Mouse (Mus musculus) kidney, postnatal 0 days (tissue): ENCODE measurements around the gene Phc3. TPM values are rescaled to one million over a fixed set of nuclear protein-coding genes. Genes with fewer than 3 reads are reported as not detected.
A peak's percentile ranks its signal among the peaks of the same experiment; 100 is the strongest.

Experiments used
- ATAC-seq: fragments of 200-750 bp; cut with Nextera tagmentation; replicated peaks from 2 replicates; pipeline ENCODE4 v1.8.0; 2017; ENCODE audit warnings: low read depth, moderate number of reproducible peaks, moderate TSS enrichment, moderate library complexity; ENCODE audit not compliant: low FRiP score
- DNase-seq: peaks from one replicate; pipeline ENCODE4 v3.0.0-alpha.2; 2016; ENCODE audit warnings: low spot score
- H3K27ac ChIP-seq: fragments of 300-500 bp; sonication (generic); 2 replicates; pipeline ENCODE4 v1.5.1; 2014; ENCODE audit warnings: mild to moderate bottlenecking
- H3K27me3 ChIP-seq: fragments of 300-500 bp; sonication (generic); 2 replicates; pipeline ENCODE4 v1.6.1; 2014; ENCODE audit warnings: low read length, mixed read lengths; ENCODE audit not compliant: insufficient read depth
- H3K36me3 ChIP-seq: fragments of 300-500 bp; sonication (generic); 2 replicates; pipeline ENCODE4 v1.6.1; 2014; ENCODE audit warnings: low read length, mixed read lengths; ENCODE audit not compliant: insufficient read depth
- H3K4me1 ChIP-seq: fragments of 300-500 bp; sonication (generic); replicated peaks from 2 replicates; pipeline ENCODE4 v1.6.1; 2014; ENCODE audit warnings: antibody characterized with exemption, low read length, mixed read lengths; ENCODE audit not compliant: insufficient read depth
- H3K4me2 ChIP-seq: fragments of 300-500 bp; sonication (generic); 2 replicates; pipeline ENCODE4 v1.6.1; 2014; ENCODE audit warnings: mild to moderate bottlenecking, low read length, moderate library complexity, mixed read lengths
- H3K4me3 ChIP-seq: fragments of 300-500 bp; sonication (generic); replicated peaks from 2 replicates; pipeline ENCODE4 v1.5.1; 2014; ENCODE audit warnings: low read depth, low read length
- H3K9ac ChIP-seq: fragments of 300-500 bp; sonication (generic); 2 replicates; pipeline ENCODE4 v1.6.1; 2014; ENCODE audit warnings: low read depth, low read length
- H3K9me3 ChIP-seq: fragments of 300-500 bp; sonication (generic); replicated peaks from 2 replicates; pipeline ENCODE4 v1.6.1; 2016; ENCODE audit warnings: low read length, inconsistent platforms, mixed read lengths
- CTCF ChIP-seq: IDR thresholded peaks from 2 replicates; pipeline ENCODE4 v1.5.1; 2016; ENCODE audit warnings: antibody characterized with exemption, low read depth, mild to moderate bottlenecking, moderate library complexity
- WGBS: fragments of 180-500 bp; shearing (Covaris S2); extraction: QIAGEN DNeasy Blood & Tissue Kit; methylation state at CpG from one replicate; pipeline ENCODE4 v1.1.7; 2014; 5-methylcytosine and 5-hydroxymethylcytosine counted together
- polyA plus RNA-seq: library from polyadenylated mRNA; unstranded; fragments of >200 nt; fragmentation: Nextera tagmentation; extraction: Ambion mirVana; gene quantifications from 2 replicates; pipeline ENCODE4 v1.2.1, GENCODE M21; 2015

Gene Phc3
- polyA plus RNA-seq, 1 experiment from 2014 or later = 4.5 TPM

GRCm38 (mm10) chr3:31001048-31001676, 31.9 kb upstream of the Phc3 start:
- DNase-seq = no peak
- H3K27ac ChIP-seq = peak overlapping the region; percentile 25; the same call in 1 of the 2 replicates
- H3K4me2 ChIP-seq = no peak overlapping the region
- no peak overlapping the region for H3K4me3 ChIP-seq
- no peak for TF ChIP-seq CTCF
- no peaks in the 10 kb centered on the region for H3K9me3 ChIP-seq
- WGBS = 58% methylated on average over 3 of the region's 3 CpGs
- H3K9ac ChIP-seq = no peak overlapping the region
- H3K27me3 ChIP-seq = no peaks in the 10 kb centered on the region
- H3K4me1 ChIP-seq = peaks cover 31% of the 10 kb centered on the region
- no peak for ATAC-seq
- no peaks in the 10 kb centered on the region for H3K36me3 ChIP-seq

DNA sequence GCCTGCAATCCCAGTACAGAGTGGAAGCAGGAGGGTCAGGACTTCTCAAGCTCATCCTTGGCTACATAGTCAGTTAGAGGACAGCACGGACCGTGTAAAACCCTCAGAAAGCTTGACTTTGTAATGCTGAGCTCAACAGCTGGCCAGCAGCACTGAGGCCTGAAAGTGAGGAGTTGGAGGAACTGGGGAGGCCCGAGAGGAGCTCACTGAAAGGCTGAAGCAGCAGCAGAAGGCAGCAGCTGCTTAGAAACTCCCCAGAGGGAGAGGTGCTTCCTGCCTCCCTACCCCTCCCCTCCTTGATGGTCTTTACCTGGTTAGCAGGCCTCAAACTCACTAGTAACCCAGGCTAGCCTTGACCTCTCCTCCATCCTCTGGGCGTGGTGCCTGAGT, 30.8 kb upstream of the Phc3 start:
- no peak for TF ChIP-seq CTCF
- Histone ChIP-seq H3K4me2 (0 out of 2 replicates have a peak overlapping the region, but pooled peaks have one; percentile 8), H3K4me3 (no peak overlapping the region), H3K4me1 (peaks cover 31% of the 10 kb centered on the region), H3K27me3 (no peaks in the 10 kb centered on the region), H3K27ac (peak overlapping the region; percentile 15), H3K9ac (0 out of 2 replicates have a peak overlapping the region, but pooled peaks have one; percentile 1), H3K9me3 (no peaks in the 10 kb centered on the region), H3K36me3 (no peaks in the 10 kb centered on the region)
- no peak for ATAC-seq
- DNase-seq = no peak
- WGBS = 34% methylated on average over 4 of the region's 4 CpGs

- Histone ChIP-seq H3K9me3 (no peaks in the 10 kb centered on the region), H3K4me2 (0 out of 2 replicates have a peak overlapping the region, but pooled peaks have one; percentile 8), H3K36me3 (no peaks in the 10 kb centered on the region), H3K9ac (0 out of 2 replicates have a peak overlapping the region, but pooled peaks have one; percentile 1), H3K27ac (peak overlapping the region; percentile 15), H3K4me3 (no peak overlapping the region), H3K4me1 (peaks cover 34% of the 10 kb centered on the region), H3K27me3 (no peaks in the 10 kb centered on the region)
- peak; percentile 48 for DNase-seq
- no peak for ATAC-seq
- TF ChIP-seq CTCF = no peak
- WGBS = 45% methylated on average over 10 of the region's 10 CpGs
Observed at GRCm38 (mm10) chr3:30999401-31000017, 30.3 kb upstream of the Phc3 start.

DNA sequence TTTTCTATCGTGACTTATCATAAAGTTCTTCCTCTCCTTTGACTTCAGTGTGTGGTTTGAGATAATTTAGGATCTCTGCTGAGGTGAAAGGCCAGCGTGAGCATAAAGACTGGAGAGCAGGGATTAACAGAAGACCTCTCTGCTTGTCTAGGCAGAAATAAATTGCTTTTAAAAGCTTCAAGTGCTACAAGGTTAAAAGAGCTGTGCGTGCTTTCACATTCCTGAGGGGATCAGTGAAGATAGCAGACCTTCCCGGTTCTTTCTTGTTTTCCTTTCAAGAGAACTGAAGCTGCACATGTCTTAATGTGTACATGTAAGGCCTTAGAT, 27.4 kb upstream of the Phc3 start:
- TF ChIP-seq CTCF = no peak
- H3K9ac ChIP-seq = peak overlapping the region; percentile 67
- H3K4me2 ChIP-seq = peak overlapping the region; percentile 55
- ATAC-seq (no peak), DNase-seq (peak; percentile 48)
- no peak overlapping the region for H3K27ac ChIP-seq
- H3K4me3 ChIP-seq = peak overlapping the region; percentile 71
- peaks cover 35% of the 10 kb centered on the region for H3K4me1 ChIP-seq
- no peaks in the 10 kb centered on the region for H3K27me3 ChIP-seq
- WGBS = 2% methylated on average over 4 of the region's 4 CpGs
- H3K9me3 ChIP-seq = no peaks in the 10 kb centered on the region
- H3K36me3 ChIP-seq = no peaks in the 10 kb centered on the region

DNA sequence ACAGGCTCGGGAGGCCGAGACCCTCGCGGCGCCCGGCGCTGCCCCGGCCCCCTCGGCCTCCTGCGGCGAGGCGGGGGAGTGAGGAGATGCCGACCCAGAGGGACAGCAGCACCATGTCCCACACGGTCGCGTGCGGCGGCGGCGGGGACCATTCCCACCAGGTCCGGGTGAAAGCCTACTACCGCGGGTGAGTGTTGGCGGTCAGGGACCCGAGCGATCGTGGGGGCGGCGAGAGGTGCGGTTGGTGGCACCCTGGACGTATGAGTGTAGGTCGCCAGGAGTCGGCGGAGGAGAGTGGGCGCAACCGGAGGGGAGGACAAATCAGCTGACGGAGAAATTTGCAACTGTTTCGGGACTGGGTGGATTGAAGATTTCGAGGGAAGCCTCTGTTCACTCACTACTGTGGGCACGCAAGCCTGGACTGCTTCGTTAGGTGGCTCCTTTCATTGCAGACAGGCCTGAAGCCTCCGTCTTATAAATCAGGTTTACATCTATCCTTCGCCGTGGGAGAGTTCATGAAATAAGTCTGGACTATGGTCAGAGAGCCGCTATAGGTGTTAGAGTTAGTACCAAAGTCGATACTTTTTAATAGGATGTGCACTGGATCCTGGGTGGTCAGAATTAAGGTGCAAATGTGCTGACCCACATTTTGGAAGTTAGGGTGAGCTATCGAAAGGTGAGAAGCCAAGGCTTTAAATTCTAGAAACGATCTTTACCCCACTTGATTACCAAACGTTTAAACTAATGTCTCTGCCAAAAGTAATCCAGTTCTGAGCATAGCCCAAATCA, 26.9 kb upstream of the Phc3 start:
- Histone ChIP-seq H3K4me3 (peak overlapping the region; percentile 71), H3K9ac (peak overlapping the region; percentile 67), H3K4me1 (peaks cover 32% of the 10 kb centered on the region), H3K27ac (peak overlapping the region; percentile 64), H3K27me3 (no peaks in the 10 kb centered on the region), H3K36me3 (no peaks in the 10 kb centered on the region), H3K4me2 (peak overlapping the region; percentile 55), H3K9me3 (no peaks in the 10 kb centered on the region)
- ATAC-seq = peak; percentile 44; the same call in 1 of the 2 replicates
- peak; percentile 72 for DNase-seq
- WGBS = under 1% methylated on average over 47 of the region's 49 CpGs
- TF ChIP-seq CTCF = no peak

- DNase-seq (peak; percentile 98), ATAC-seq (peak; percentile 97)
- Histone ChIP-seq H3K27me3 (no peaks in the 10 kb centered on the region), H3K4me2 (peak within 1 kb of the TSS; percentile 55), H3K4me3 (peak within 1 kb of the TSS; percentile 71), H3K36me3 (no peaks in the 10 kb centered on the region), H3K9me3 (no peaks in the 10 kb centered on the region), H3K4me1 (peaks cover 32% of the 10 kb centered on the region), H3K27ac (peak within 1 kb of the TSS; percentile 64), H3K9ac (peak within 1 kb of the TSS; percentile 67)
- WGBS = under 1% methylated on average over 49 of the region's 50 CpGs
- TF ChIP-seq CTCF = no peak
Observed at GRCm38 (mm10) chr3:30995283-30995898, 26.2 kb upstream of the Phc3 start, which contains the start of gene Prkci. Gene Prkci (plus strand): TSS chr3:30995747.
